Mouse (Mus musculus) embryonic facial prominence, embryonic 12.5 days (tissue): ENCODE data around the gene Zfp827. TPM values are rescaled to one million over a fixed set of nuclear protein-coding genes. Genes with fewer than 3 reads are reported as not detected.

Source experiments
- ATAC-seq: fragments of 200-750 bp; cut with Nextera tagmentation; 2 replicates; pipeline ENCODE4 v1.8.0; 2017; ENCODE audit not compliant: insufficient number of reproducible peaks, insufficient read depth, low FRiP score, low TSS enrichment
- H3K27ac ChIP-seq: fragments of 300-500 bp; sonication (generic); 2 replicates; pipeline ENCODE4 v1.5.1; 2016; ENCODE audit warnings: mild to moderate bottlenecking
- H3K27me3 ChIP-seq: fragments of 300-500 bp; sonication (generic); 2 replicates; pipeline ENCODE4 v1.6.1; 2016; ENCODE audit warnings: mild to moderate bottlenecking, moderate library complexity
- H3K36me3 ChIP-seq: fragments of 300-500 bp; sonication (generic); 2 replicates; pipeline ENCODE4 v1.6.1; 2016; ENCODE audit warnings: mild to moderate bottlenecking
- H3K4me1 ChIP-seq: fragments of 300-500 bp; sonication (generic); 2 replicates; pipeline ENCODE4 v1.6.1; 2016
- H3K4me2 ChIP-seq: fragments of 300-500 bp; sonication (generic); replicated peaks from 2 replicates; pipeline ENCODE4 v1.6.1; 2016; ENCODE audit warnings: mild to moderate bottlenecking, moderate library complexity
- H3K4me3 ChIP-seq: fragments of 300-500 bp; sonication (generic); 2 replicates; pipeline ENCODE4 v1.5.1; 2016; ENCODE audit warnings: mild to moderate bottlenecking
- H3K9ac ChIP-seq: fragments of 300-500 bp; sonication (generic); 2 replicates; pipeline ENCODE4 v1.6.1; 2016; ENCODE audit warnings: mild to moderate bottlenecking, moderate library complexity
- H3K9me3 ChIP-seq: fragments of 300-500 bp; sonication (generic); 2 replicates; pipeline ENCODE4 v1.6.1; 2016; ENCODE audit warnings: mild to moderate bottlenecking, moderate library complexity
- WGBS: fragments of 180-500 bp; shearing (Covaris S2); methylation state at CpG from one replicate; pipeline ENCODE4 v1.1.7; 2016; 5-methylcytosine and 5-hydroxymethylcytosine counted together
- polyA plus RNA-seq: library from polyadenylated mRNA; unstranded; fragments of >200 nt; fragmentation: Nextera tagmentation; extraction: Ambion mirVana; gene quantifications from 2 replicates; pipeline ENCODE4 v1.2.1, GENCODE M21; 2016

Zfp827 gene
- polyA plus RNA-seq, 1 experiment from 2014 or later = 13.8 TPM

- no peak overlapping the region for H3K9ac ChIP-seq
- no peak overlapping the region for H3K4me3 ChIP-seq
- peaks cover 31% of the 10 kb centered on the region for H3K4me1 ChIP-seq
- no peaks in the 10 kb centered on the region for H3K9me3 ChIP-seq
- no peaks in the 10 kb centered on the region for H3K36me3 ChIP-seq
- 0 out of 2 replicates have a peak overlapping the region, but pooled peaks have one; percentile 44 for H3K4me2 ChIP-seq
- H3K27ac ChIP-seq = peak overlapping the region; percentile 95
- ATAC-seq = no peak
- 29% methylated on average over 3 of the region's 3 CpGs for WGBS
- no peaks in the 10 kb centered on the region for H3K27me3 ChIP-seq
Measured at GRCm38 (mm10) chr8:79208181-79208580, 179.9 kb downstream of the Zfp827 start.

GRCm38 (mm10) chr8:79208691-79209640, 180.7 kb downstream of the Zfp827 start:
- Histone ChIP-seq H3K4me2 (peak overlapping the region; percentile 44), H3K4me1 (peaks cover 30% of the 10 kb centered on the region), H3K27me3 (no peaks in the 10 kb centered on the region), H3K36me3 (no peaks in the 10 kb centered on the region), H3K9ac (peak overlapping the region; percentile 2), H3K4me3 (no peak overlapping the region; the same call in 1 of the 2 replicates), H3K27ac (peak overlapping the region; percentile 95), H3K9me3 (no peaks in the 10 kb centered on the region)
- ATAC-seq = peak; percentile 57; the same call in 1 of the 2 replicates
- WGBS = 3% methylated on average over 15 of the region's 15 CpGs

GRCm38 (mm10) chr8:79209641-79210358, 181.6 kb downstream of the Zfp827 start:
- Histone ChIP-seq H3K9me3 (no peaks in the 10 kb centered on the region), H3K27me3 (no peaks in the 10 kb centered on the region), H3K4me3 (peak overlapping the region; percentile 13), H3K9ac (peak overlapping the region; percentile 2; the same call in 1 of the 2 replicates), H3K27ac (peak overlapping the region; percentile 95), H3K4me1 (peaks cover 30% of the 10 kb centered on the region), H3K4me2 (peak overlapping the region; percentile 44), H3K36me3 (no peaks in the 10 kb centered on the region)
- WGBS = 2% methylated on average over 27 of the region's 27 CpGs
- ATAC-seq = peak; percentile 84

GRCm38 (mm10) chr8:79211630-79212029, 183.4 kb downstream of the Zfp827 start:
- Histone ChIP-seq H3K27me3 (no peaks in the 10 kb centered on the region), H3K9ac (no peak overlapping the region), H3K9me3 (no peaks in the 10 kb centered on the region), H3K27ac (no peak overlapping the region), H3K36me3 (no peaks in the 10 kb centered on the region), H3K4me3 (no peak overlapping the region), H3K4me1 (peaks cover 30% of the 10 kb centered on the region), H3K4me2 (no peak overlapping the region)
- WGBS = 59% methylated on average over 9 of the region's 9 CpGs
- no peak for ATAC-seq

- Histone ChIP-seq H3K9me3 (no peaks in the 10 kb centered on the region), H3K4me3 (no peak overlapping the region), H3K9ac (no peak overlapping the region), H3K27ac (peak overlapping the region; percentile 74), H3K36me3 (no peaks in the 10 kb centered on the region), H3K4me2 (no peak overlapping the region), H3K4me1 (peaks cover 10% of the 10 kb centered on the region; the same call in 1 of the 2 replicates), H3K27me3 (no peaks in the 10 kb centered on the region)
- ATAC-seq = no peak
- 36% methylated on average over 5 of the region's 5 CpGs for WGBS
Measured at GRCm38 (mm10) chr8:79222106-79222751, 194.0 kb downstream of the Zfp827 start.

- Histone ChIP-seq H3K27me3 (no peaks in the 10 kb centered on the region), H3K4me2 (no peak overlapping the region), H3K9me3 (no peaks in the 10 kb centered on the region), H3K27ac (peak overlapping the region; percentile 74), H3K4me3 (no peak overlapping the region), H3K36me3 (no peaks in the 10 kb centered on the region), H3K9ac (no peak overlapping the region), H3K4me1 (peaks cover 10% of the 10 kb centered on the region; the same call in 1 of the 2 replicates)
- ATAC-seq = no peak
- WGBS = 78% methylated on average over 5 of the region's 5 CpGs
Measured at GRCm38 (mm10) chr8:79222752-79223141, 194.5 kb downstream of the Zfp827 start.

GRCm38 (mm10) chr8:79224363-79224762, 196.1 kb downstream of the Zfp827 start:
- Histone ChIP-seq H3K9ac (no peak overlapping the region), H3K27me3 (no peaks in the 10 kb centered on the region), H3K4me3 (no peak overlapping the region), H3K27ac (no peak overlapping the region), H3K36me3 (no peaks in the 10 kb centered on the region), H3K4me2 (no peak overlapping the region), H3K9me3 (no peaks in the 10 kb centered on the region), H3K4me1 (peaks cover 10% of the 10 kb centered on the region; the same call in 1 of the 2 replicates)
- WGBS = 73% methylated on average over 9 of the region's 9 CpGs
- ATAC-seq = no peak

GRCm38 (mm10) chr8:79225586-79225985, 197.3 kb downstream of the Zfp827 start:
- 83% methylated on average over 7 of the region's 7 CpGs for WGBS
- H3K27me3 ChIP-seq = no peaks in the 10 kb centered on the region
- no peak overlapping the region for H3K4me3 ChIP-seq
- no peak overlapping the region for H3K27ac ChIP-seq
- peaks cover 10% of the 10 kb centered on the region; the same call in 1 of the 2 replicates for H3K4me1 ChIP-seq
- no peak overlapping the region for H3K9ac ChIP-seq
- no peaks in the 10 kb centered on the region for H3K9me3 ChIP-seq
- H3K4me2 ChIP-seq = no peak overlapping the region
- ATAC-seq = no peak
- no peaks in the 10 kb centered on the region for H3K36me3 ChIP-seq

GRCm38 (mm10) chr8:79226046-79226445, 197.8 kb downstream of the Zfp827 start:
- no peak for ATAC-seq
- Histone ChIP-seq H3K4me1 (peaks cover 10% of the 10 kb centered on the region; the same call in 1 of the 2 replicates), H3K4me3 (no peak overlapping the region), H3K9me3 (no peaks in the 10 kb centered on the region), H3K4me2 (no peak overlapping the region), H3K36me3 (no peaks in the 10 kb centered on the region), H3K27ac (no peak overlapping the region), H3K9ac (no peak overlapping the region), H3K27me3 (no peaks in the 10 kb centered on the region)
- WGBS = 93% methylated on average over 3 of the region's 3 CpGs

GRCm38 (mm10) chr8:79227194-79227593, 199.0 kb downstream of the Zfp827 start:
- Histone ChIP-seq H3K27me3 (no peaks in the 10 kb centered on the region), H3K9ac (no peak overlapping the region), H3K36me3 (no peaks in the 10 kb centered on the region), H3K9me3 (no peaks in the 10 kb centered on the region), H3K27ac (no peak overlapping the region), H3K4me2 (no peak overlapping the region), H3K4me3 (no peak overlapping the region), H3K4me1 (peaks cover 8% of the 10 kb centered on the region; the same call in 1 of the 2 replicates)
- WGBS = 80% methylated on average over 4 of the region's 4 CpGs
- ATAC-seq = no peak

- ATAC-seq = no peak
Measured at GRCm38 (mm10) chr8:79227916-79228315, 199.7 kb downstream of the Zfp827 start.

More at GRCm38 (mm10) chr8:79227916-79228315, 199.7 kb downstream of the Zfp827 start:
- Histone ChIP-seq H3K27ac (no peak overlapping the region), H3K36me3 (no peaks in the 10 kb centered on the region), H3K4me2 (no peak overlapping the region), H3K9me3 (no peaks in the 10 kb centered on the region), H3K27me3 (no peaks in the 10 kb centered on the region), H3K9ac (no peak overlapping the region), H3K4me1 (peaks cover under 1% of the 10 kb centered on the region; the same call in 1 of the 2 replicates), H3K4me3 (no peak overlapping the region)
- 91% methylated on average over 3 of the region's 3 CpGs for whole genome bisulfite sequencing
